Mouse (Mus musculus): ENCODE results near the gene Ptp4a2. TPM values are rescaled to one million over a fixed set of nuclear protein-coding genes. Genes with fewer than 3 reads are reported as not detected.

The Ptp4a2 gene
- polyA plus RNA-seq, 1 experiment from 2014 or later, result 315 TPM

DNA sequence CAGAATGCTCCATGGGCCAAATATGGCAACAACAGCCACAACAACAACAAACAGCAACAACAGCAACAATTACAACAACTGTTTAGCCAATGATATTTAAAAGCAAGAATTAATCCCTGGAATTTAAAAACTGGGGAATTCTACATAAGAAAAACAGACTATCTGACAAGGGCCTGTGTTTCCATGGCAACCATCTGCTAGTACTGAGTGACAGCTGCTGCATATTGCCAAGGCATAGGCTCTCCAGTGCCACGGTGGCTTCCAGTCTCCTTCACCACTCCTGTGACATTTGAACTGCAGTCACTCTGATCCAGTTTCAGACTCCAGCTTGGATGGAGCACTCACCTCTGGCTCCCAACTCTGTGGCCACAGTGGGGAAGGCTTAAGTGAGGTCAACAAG is 19.6 kb upstream of the Ptp4a2 start:
- 33% methylated on average over 1 of the region's 1 CpGs for WGBS
- no peaks in the 10 kb centered on the region for H3K9me3 ChIP-seq (ENCODE audit: control insufficient read depth, low read length)
- peaks cover 28% of the 10 kb centered on the region for H3K4me1 ChIP-seq (ENCODE audit: control insufficient read depth, insufficient read depth, low read length)
- DNase-seq (ENCODE audit: low spot score), result no peak
- H3K36me3 ChIP-seq (ENCODE audit: control insufficient read depth, insufficient read depth, low read length), result no peaks in the 10 kb centered on the region
- no peak overlapping the region for H3K27ac ChIP-seq (replicated peaks; ENCODE audit: low read depth, low read length)
- ATAC-seq (ENCODE audit: insufficient number of reproducible peaks, low FRiP score, low TSS enrichment, low read depth), result no peak
- H3K27me3 ChIP-seq (ENCODE audit: control insufficient read depth, insufficient read depth, low read length), result no peaks in the 10 kb centered on the region
- no peak overlapping the region for H3K4me3 ChIP-seq (ENCODE audit: low read depth, low read length)
- H3K9ac ChIP-seq (ENCODE audit: low read length), result no peak overlapping the region
- no peak overlapping the region for H3K4me2 ChIP-seq (ENCODE audit: low read depth, severe bottlenecking)

DNA sequence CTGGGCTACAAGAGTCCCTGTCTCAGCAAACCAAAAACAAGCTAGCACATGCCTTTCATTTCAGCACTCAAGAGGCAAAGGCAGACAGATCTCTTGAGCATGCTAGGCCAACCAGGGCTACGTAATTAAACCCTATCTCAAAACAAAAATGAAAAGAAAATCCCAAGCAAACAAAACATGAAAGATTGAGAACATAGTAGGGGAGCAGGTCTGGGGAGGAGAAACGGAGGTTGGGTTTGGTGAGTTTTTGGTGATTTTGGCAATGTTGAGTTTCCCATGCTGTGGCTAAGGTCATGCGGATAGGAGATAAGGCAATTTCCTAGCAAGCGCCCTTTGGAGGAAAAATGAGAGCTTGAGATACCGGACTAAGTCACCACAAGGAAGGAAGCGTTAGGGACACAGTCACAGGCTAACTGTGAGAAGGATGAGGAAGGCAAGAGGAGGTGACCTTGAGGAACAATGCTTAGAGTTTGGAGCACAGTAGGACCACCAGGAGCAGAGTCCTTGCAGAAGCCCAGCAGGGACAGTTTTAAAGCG is 18.3 kb upstream of the Ptp4a2 start:
- 91% methylated on average over 7 of the region's 7 CpGs for WGBS

DNA sequence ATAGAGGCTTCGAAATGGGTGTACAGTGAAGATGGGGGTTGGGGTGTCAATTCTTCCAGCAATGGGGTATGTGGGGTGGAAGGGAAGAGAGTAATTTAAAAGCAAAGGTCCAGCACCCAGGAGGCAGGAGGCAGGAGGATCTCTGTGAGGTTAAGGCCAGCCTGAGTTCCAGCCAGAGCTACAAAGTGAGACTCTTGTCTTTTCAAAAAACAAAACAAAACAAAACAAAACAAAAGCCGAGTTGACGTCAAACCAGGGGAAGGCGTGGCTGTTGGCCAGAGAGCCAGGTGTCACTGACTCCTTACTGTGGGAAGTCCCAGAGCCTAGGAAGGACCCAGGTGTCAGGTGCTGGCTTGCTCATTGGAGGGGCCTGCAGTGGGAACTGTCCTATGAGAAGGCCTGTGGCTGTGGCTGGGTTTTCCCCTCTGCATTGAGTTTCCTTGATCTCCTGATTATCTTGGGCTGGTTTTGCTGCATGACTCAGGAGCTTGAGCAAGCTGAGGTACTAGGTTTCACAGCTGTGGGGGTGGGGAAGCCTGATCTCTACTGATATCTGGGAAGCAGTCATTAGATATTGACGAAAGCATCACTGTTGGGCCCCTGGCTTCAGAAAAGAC is 17.2 kb upstream of the Ptp4a2 start:
- peaks cover 26% of the 10 kb centered on the region for H3K4me1 ChIP-seq (ENCODE audit: control insufficient read depth, insufficient read depth, low read length)
- ATAC-seq (ENCODE audit: insufficient number of reproducible peaks, low FRiP score, low TSS enrichment, low read depth), result no peak
- H3K36me3 ChIP-seq (ENCODE audit: control insufficient read depth, insufficient read depth, low read length), result no peaks in the 10 kb centered on the region
- H3K27ac ChIP-seq (replicated peaks; ENCODE audit: low read depth, low read length), result no peak overlapping the region
- DNase-seq (ENCODE audit: low spot score), result no peak
- no peaks in the 10 kb centered on the region for H3K9me3 ChIP-seq (ENCODE audit: control insufficient read depth, low read length)
- no peak overlapping the region for H3K4me3 ChIP-seq (ENCODE audit: low read depth, low read length)
- H3K4me2 ChIP-seq (ENCODE audit: low read depth, severe bottlenecking), result no peak overlapping the region
- H3K9ac ChIP-seq (ENCODE audit: low read length), result no peak overlapping the region
- no peaks in the 10 kb centered on the region for H3K27me3 ChIP-seq (ENCODE audit: control insufficient read depth, insufficient read depth, low read length)
- WGBS, result 62% methylated on average over 5 of the region's 5 CpGs

More for the DNA sequence above, 18.3 kb upstream of the Ptp4a2 start:
- DNase-seq (ENCODE audit: low spot score), result no peak
- H3K9me3 ChIP-seq (ENCODE audit: control insufficient read depth, low read length), result no peaks in the 10 kb centered on the region
- no peaks in the 10 kb centered on the region for H3K36me3 ChIP-seq (ENCODE audit: control insufficient read depth, insufficient read depth, low read length)
- no peak overlapping the region for H3K9ac ChIP-seq (ENCODE audit: low read length)
- ATAC-seq (ENCODE audit: insufficient number of reproducible peaks, low FRiP score, low TSS enrichment, low read depth), result no peak
- no peak overlapping the region for H3K27ac ChIP-seq (replicated peaks; ENCODE audit: low read depth, low read length)
- H3K4me2 ChIP-seq (ENCODE audit: low read depth, severe bottlenecking), result no peak overlapping the region
- H3K4me1 ChIP-seq (ENCODE audit: control insufficient read depth, insufficient read depth, low read length), result peaks cover 28% of the 10 kb centered on the region
- no peaks in the 10 kb centered on the region for H3K27me3 ChIP-seq (ENCODE audit: control insufficient read depth, insufficient read depth, low read length)
- no peak overlapping the region for H3K4me3 ChIP-seq (ENCODE audit: low read depth, low read length)

DNA sequence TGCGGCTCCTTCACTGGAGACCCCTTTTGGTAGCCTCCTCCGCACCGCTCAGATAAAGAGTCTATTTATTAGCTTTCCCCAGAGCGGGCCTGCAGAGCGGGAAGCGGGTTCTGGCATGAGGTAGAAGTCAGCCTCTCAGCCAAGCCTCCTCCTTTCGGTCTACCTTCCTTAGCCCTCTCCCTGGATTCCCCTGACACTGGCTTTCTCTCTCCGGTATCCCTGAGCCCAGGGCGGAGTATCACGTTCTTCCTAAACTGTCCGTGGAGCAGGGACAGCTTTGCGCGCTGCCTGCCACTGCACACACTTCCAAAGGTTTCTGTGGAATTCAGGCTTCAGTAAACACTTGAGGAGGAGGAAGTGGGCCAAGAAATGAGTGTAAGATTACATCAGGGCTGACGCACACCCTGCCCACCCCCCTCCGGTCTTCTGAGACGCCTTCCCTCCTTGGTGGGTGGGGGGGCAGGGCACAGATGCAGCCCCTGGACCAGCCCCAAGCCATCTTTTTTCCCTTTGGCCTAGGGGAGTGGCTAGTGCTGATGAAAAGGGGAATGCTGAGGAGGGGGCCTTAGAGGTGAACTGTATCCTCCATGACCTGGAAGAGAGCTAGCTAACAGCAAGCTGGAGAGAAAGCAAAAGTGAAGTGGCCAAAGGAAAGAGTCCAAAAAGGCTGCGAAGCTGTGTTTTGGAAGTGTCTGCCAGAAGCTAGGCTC is 15.7 kb upstream of the Ptp4a2 start:
- Histone ChIP-seq H3K4me3 (ENCODE audit: low read depth, low read length) (no peak overlapping the region), H3K27ac (replicated peaks; ENCODE audit: low read depth, low read length) (peak overlapping the region; percentile 94), H3K4me2 (ENCODE audit: low read depth, severe bottlenecking) (peak overlapping the region; percentile 39), H3K27me3 (ENCODE audit: control insufficient read depth, insufficient read depth, low read length) (no peaks in the 10 kb centered on the region), H3K9me3 (ENCODE audit: control insufficient read depth, low read length) (no peaks in the 10 kb centered on the region), H3K4me1 (ENCODE audit: control insufficient read depth, insufficient read depth, low read length) (peaks cover 23% of the 10 kb centered on the region), H3K9ac (ENCODE audit: low read length) (peak overlapping the region; percentile 60), H3K36me3 (ENCODE audit: control insufficient read depth, insufficient read depth, low read length) (no peaks in the 10 kb centered on the region)
- ATAC-seq (ENCODE audit: insufficient number of reproducible peaks, low FRiP score, low TSS enrichment, low read depth) (peak; percentile 83; the same call in 1 of the 2 replicates), DNase-seq (ENCODE audit: low spot score) (peak; percentile 70)
- 6% methylated on average over 17 of the region's 17 CpGs for WGBS

DNA sequence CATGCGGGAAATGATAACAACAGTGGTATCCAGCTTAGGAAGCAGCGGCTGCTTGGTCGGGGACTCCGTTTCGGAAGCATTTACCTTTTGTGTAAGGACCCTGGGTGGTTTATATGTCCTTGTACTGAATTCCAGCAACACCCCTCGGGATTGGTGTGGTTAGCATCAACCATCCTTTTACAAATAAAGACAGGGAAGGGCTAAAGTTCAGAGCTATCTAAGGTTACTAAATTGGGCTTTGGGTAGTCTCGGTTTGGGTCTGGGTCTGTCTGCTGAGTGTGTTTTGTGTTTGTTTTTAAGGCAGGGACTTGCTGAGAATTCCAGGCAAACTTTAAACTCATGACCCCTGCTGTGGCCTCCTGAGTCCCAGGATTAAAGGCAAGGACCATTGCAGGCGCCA is 15.2 kb upstream of the Ptp4a2 start:
- H3K4me2 ChIP-seq (ENCODE audit: low read depth, severe bottlenecking), result peak overlapping the region; percentile 39
- DNase-seq (ENCODE audit: low spot score) (no peak), ATAC-seq (ENCODE audit: insufficient number of reproducible peaks, low FRiP score, low TSS enrichment, low read depth) (no peak)
- 21% methylated on average over 8 of the region's 8 CpGs for WGBS
- H3K9ac ChIP-seq (ENCODE audit: low read length), result peak overlapping the region; percentile 60; the same call in 1 of the 2 replicates
- no peaks in the 10 kb centered on the region for H3K36me3 ChIP-seq (ENCODE audit: control insufficient read depth, insufficient read depth, low read length)
- H3K9me3 ChIP-seq (ENCODE audit: control insufficient read depth, low read length), result no peaks in the 10 kb centered on the region
- peaks cover 23% of the 10 kb centered on the region for H3K4me1 ChIP-seq (ENCODE audit: control insufficient read depth, insufficient read depth, low read length)
- H3K4me3 ChIP-seq (ENCODE audit: low read depth, low read length), result no peak overlapping the region
- peak overlapping the region; percentile 94 for H3K27ac ChIP-seq (replicated peaks; ENCODE audit: low read depth, low read length)
- no peaks in the 10 kb centered on the region for H3K27me3 ChIP-seq (ENCODE audit: control insufficient read depth, insufficient read depth, low read length)

DNA sequence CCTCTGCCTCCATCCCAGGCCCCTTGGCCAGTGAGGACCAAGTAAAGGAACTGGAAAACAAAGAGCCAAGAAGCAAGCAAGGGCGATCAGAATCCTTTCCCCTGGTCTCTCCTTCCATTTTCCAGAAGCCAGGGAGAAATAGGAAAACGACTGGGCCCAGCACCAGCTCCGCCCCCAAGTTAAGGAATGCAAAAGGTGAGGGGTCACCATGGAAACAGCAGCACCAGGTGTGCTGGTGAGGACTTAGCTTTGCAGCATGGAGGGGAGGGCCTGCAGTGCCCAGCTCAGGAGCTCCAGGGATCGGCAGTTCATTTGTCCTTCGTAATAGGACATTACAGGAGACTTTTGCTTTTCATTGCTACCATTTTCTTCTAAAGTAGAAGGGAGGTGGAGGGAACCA is 13.0 kb upstream of the Ptp4a2 start:
- Histone ChIP-seq H3K4me1 (ENCODE audit: control insufficient read depth, insufficient read depth, low read length) (peaks cover 21% of the 10 kb centered on the region), H3K4me2 (ENCODE audit: low read depth, severe bottlenecking) (no peak overlapping the region), H3K27me3 (ENCODE audit: control insufficient read depth, insufficient read depth, low read length) (no peaks in the 10 kb centered on the region), H3K9ac (ENCODE audit: low read length) (no peak overlapping the region; the same call in 1 of the 2 replicates), H3K9me3 (ENCODE audit: control insufficient read depth, low read length) (no peaks in the 10 kb centered on the region), H3K27ac (replicated peaks; ENCODE audit: low read depth, low read length) (no peak overlapping the region), H3K4me3 (ENCODE audit: low read depth, low read length) (no peak overlapping the region), H3K36me3 (ENCODE audit: control insufficient read depth, insufficient read depth, low read length) (no peaks in the 10 kb centered on the region)
- DNase-seq (ENCODE audit: low spot score), result peak; percentile 51
- 29% methylated on average over 5 of the region's 5 CpGs for WGBS
- no peak for ATAC-seq (ENCODE audit: insufficient number of reproducible peaks, low FRiP score, low TSS enrichment, low read depth)

DNA sequence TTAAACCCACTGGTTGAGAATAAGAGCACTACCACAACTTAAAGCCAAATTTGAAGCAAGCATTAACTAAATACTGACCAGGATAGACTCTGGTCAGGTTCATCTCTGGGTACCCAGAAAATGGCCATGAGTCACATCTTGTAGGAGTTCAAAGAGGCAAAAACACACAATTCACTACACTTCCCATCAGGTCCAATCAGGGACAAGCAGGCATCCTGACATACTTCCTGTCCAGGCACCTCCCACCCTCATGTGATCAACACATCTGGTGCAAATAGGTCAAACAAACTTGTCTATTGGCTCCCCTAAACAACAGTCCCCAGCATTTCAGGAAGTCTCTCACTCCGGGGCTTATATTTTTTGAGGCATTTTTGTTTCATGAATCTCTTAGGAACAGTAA is 7.7 kb upstream of the Ptp4a2 start:
- H3K27ac ChIP-seq (replicated peaks; ENCODE audit: low read depth, low read length), result no peak overlapping the region
- no peaks in the 10 kb centered on the region for H3K9me3 ChIP-seq (ENCODE audit: control insufficient read depth, low read length)
- WGBS, result 88% methylated on average over 1 of the region's 1 CpGs

DNA sequence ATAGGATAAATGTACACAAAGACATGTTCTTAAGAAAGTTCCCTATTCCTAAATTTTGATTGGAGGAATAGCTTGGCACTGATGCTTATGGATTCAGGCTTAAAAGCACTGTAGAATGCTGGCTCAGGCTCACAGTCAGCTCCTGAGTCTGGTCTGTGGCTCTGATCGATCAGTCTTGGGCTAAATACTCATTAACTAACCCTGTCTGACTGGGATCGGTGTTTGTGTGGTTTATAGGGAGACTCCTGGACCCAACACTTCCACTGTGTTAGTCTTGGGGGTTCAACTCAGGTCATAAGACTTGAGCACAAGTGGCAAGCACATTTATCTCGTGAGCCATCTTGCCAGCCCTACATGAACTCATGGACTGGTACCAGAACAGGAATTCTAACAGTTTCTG is 6.0 kb upstream of the Ptp4a2 start:
- 84% methylated on average over 3 of the region's 3 CpGs for WGBS
- Histone ChIP-seq H3K9ac (ENCODE audit: low read length) (no peak overlapping the region), H3K36me3 (ENCODE audit: control insufficient read depth, insufficient read depth, low read length) (no peaks in the 10 kb centered on the region), H3K4me2 (ENCODE audit: low read depth, severe bottlenecking) (no peak overlapping the region), H3K27me3 (ENCODE audit: control insufficient read depth, insufficient read depth, low read length) (no peaks in the 10 kb centered on the region), H3K27ac (replicated peaks; ENCODE audit: low read depth, low read length) (no peak overlapping the region), H3K4me3 (ENCODE audit: low read depth, low read length) (no peak overlapping the region), H3K4me1 (ENCODE audit: control insufficient read depth, insufficient read depth, low read length) (no peaks in the 10 kb centered on the region), H3K9me3 (ENCODE audit: control insufficient read depth, low read length) (no peaks in the 10 kb centered on the region)
- no peak for DNase-seq (ENCODE audit: low spot score)
- ATAC-seq (ENCODE audit: insufficient number of reproducible peaks, low FRiP score, low TSS enrichment, low read depth), result no peak

More for the DNA sequence above, 7.7 kb upstream of the Ptp4a2 start:
- no peaks in the 10 kb centered on the region for H3K4me1 ChIP-seq (ENCODE audit: control insufficient read depth, insufficient read depth, low read length)
- no peaks in the 10 kb centered on the region for H3K36me3 ChIP-seq (ENCODE audit: control insufficient read depth, insufficient read depth, low read length)
- no peak overlapping the region for H3K9ac ChIP-seq (ENCODE audit: low read length)
- no peak for DNase-seq (ENCODE audit: low spot score)
- H3K4me3 ChIP-seq (ENCODE audit: low read depth, low read length), result no peak overlapping the region
- H3K4me2 ChIP-seq (ENCODE audit: low read depth, severe bottlenecking), result no peak overlapping the region
- no peak for ATAC-seq (ENCODE audit: insufficient number of reproducible peaks, low FRiP score, low TSS enrichment, low read depth)
- H3K27me3 ChIP-seq (ENCODE audit: control insufficient read depth, insufficient read depth, low read length), result no peaks in the 10 kb centered on the region
